Mouse (Mus musculus): ENCODE results near the gene Ncor2. TPM values are rescaled to one million over a fixed set of nuclear protein-coding genes. Genes with fewer than 3 reads are reported as not detected.
A peak's percentile ranks its signal among the peaks of the same experiment; 100 is the strongest.

Ncor2 gene
- polyA plus RNA-seq, 1 experiment from 2014 or later: 34.9 TPM

DNA sequence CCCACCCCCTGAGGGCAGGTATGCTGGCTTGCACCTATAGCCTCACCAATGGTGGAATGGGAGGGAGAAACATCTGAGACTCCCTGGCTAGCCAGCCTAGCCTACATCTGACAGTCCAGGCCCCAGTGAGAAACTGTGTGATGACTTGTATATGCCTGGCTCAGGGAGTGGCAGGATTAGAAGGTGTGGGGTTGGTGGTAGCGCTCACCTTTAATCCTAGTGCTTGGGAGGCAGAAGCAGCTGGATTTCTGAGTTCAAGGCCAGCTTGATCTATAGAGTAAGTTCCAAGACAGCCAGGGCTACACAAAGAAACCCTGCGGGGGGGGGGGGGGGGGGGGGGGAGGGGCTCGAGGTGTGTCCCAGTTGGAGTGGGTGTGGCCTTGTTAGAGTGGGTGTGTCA lies 16.6 kb downstream of the Ncor2 start:
- 52% methylated on average over 2 of the region's 3 CpGs for WGBS
- Histone ChIP-seq H3K9me3 (no peaks in the 10 kb centered on the region), H3K27ac (no peak overlapping the region), H3K4me1 (peaks cover 97% of the 10 kb centered on the region), H3K9ac (no peak overlapping the region), H3K4me3 (no peak overlapping the region), H3K27me3 (no peaks in the 10 kb centered on the region), H3K4me2 (replicated peaks) (no peak overlapping the region), H3K36me3 (no peaks in the 10 kb centered on the region; the same call in 1 of the 2 replicates)
- no peak for ATAC-seq (ENCODE audit: low FRiP score, low read depth)

- no peaks in the 10 kb centered on the region for H3K27me3 ChIP-seq
- H3K4me2 ChIP-seq (replicated peaks): peak overlapping the region; percentile 59
- H3K9me3 ChIP-seq: no peaks in the 10 kb centered on the region
- ATAC-seq (ENCODE audit: low FRiP score, low read depth): peak; percentile 14; the same call in 1 of the 2 replicates
- H3K9ac ChIP-seq: peak overlapping the region; percentile 39; the same call in 1 of the 2 replicates
- H3K4me3 ChIP-seq: no peak overlapping the region
- 33% methylated on average over 14 of the region's 14 CpGs for WGBS
- H3K36me3 ChIP-seq: no peaks in the 10 kb centered on the region; the same call in 1 of the 2 replicates
- H3K27ac ChIP-seq: peak overlapping the region; percentile 81
- peaks cover 99% of the 10 kb centered on the region for H3K4me1 ChIP-seq
Observed at GRCm38 (mm10) chr5:125159804-125160405, 19.1 kb downstream of the Ncor2 start.

GRCm38 (mm10) chr5:125159293-125159692 lies 19.7 kb downstream of the Ncor2 start:
- WGBS: under 1% methylated on average over 12 of the region's 12 CpGs
- ATAC-seq (ENCODE audit: low FRiP score, low read depth): peak; percentile 78
- peak overlapping the region; percentile 81 for H3K27ac ChIP-seq
- H3K9me3 ChIP-seq: no peaks in the 10 kb centered on the region
- H3K4me3 ChIP-seq: peak overlapping the region; percentile 14; the same call in 1 of the 2 replicates
- H3K27me3 ChIP-seq: no peaks in the 10 kb centered on the region
- H3K4me2 ChIP-seq (replicated peaks): peak overlapping the region; percentile 59
- H3K9ac ChIP-seq: 0 out of 2 replicates have a peak overlapping the region, but pooled peaks have one; percentile 13
- H3K36me3 ChIP-seq: no peaks in the 10 kb centered on the region; the same call in 1 of the 2 replicates
- peaks cover 99% of the 10 kb centered on the region for H3K4me1 ChIP-seq

DNA sequence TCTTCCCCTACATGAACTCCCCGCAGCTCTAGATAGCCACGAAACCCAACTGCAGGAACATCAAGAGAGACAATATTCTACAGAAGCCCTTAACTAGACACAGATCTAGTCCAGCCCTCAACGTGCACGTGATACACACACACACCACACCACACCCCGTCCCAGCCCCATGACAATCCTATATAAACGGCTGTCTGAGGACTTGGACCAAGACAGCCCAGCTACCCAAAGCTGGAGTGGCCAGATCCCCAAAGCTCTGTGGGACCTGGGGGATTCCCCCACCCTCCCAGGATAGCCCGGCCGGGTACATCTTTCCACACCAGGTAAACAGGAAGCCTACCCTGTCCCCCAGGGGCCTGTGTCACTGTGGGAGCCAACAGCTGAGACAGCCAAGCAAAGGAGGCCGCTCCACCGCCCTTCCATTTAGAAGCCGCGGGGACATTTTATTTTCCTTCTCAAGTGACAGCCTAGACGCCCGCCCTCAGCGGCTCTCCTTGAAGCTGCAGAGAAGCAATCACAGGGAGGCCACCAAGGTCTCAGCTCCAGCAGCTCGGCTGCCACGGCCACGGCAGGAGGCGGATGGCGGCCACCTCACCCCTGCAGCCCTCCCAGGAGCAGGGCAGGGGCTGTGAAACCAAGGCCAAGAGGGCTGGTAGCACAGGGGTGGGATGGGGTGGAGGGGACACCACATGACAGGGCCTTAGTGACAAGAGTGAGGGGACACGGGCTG lies 20.6 kb downstream of the Ncor2 start:
- Histone ChIP-seq H3K36me3 (no peaks in the 10 kb centered on the region; the same call in 1 of the 2 replicates), H3K4me3 (peak overlapping the region; percentile 18), H3K4me2 (replicated peaks) (peak overlapping the region; percentile 59), H3K27ac (peak overlapping the region; percentile 81), H3K9ac (peak overlapping the region; percentile 54), H3K27me3 (no peaks in the 10 kb centered on the region), H3K4me1 (peaks cover 99% of the 10 kb centered on the region), H3K9me3 (no peaks in the 10 kb centered on the region)
- peak; percentile 9 for ATAC-seq (ENCODE audit: low FRiP score, low read depth)
- WGBS: 9% methylated on average over 21 of the region's 21 CpGs

- H3K9me3 ChIP-seq: no peaks in the 10 kb centered on the region
- peaks cover 3% of the 10 kb centered on the region for H3K36me3 ChIP-seq
- H3K9ac ChIP-seq: peak overlapping the region; percentile 54
- peaks cover 99% of the 10 kb centered on the region for H3K4me1 ChIP-seq
- 42% methylated on average over 8 of the region's 8 CpGs for WGBS
- no peak overlapping the region for H3K4me3 ChIP-seq
- ATAC-seq (ENCODE audit: low FRiP score, low read depth): no peak
- no peaks in the 10 kb centered on the region for H3K27me3 ChIP-seq
- peak overlapping the region; percentile 59 for H3K4me2 ChIP-seq (replicated peaks)
- H3K27ac ChIP-seq: peak overlapping the region; percentile 81; the same call in 1 of the 2 replicates
Observed at GRCm38 (mm10) chr5:125157375-125158033, 21.5 kb downstream of the Ncor2 start.

- WGBS: 65% methylated on average over 22 of the region's 22 CpGs
- no peak overlapping the region for H3K4me3 ChIP-seq
- no peaks in the 10 kb centered on the region for H3K9me3 ChIP-seq
- H3K4me2 ChIP-seq (replicated peaks): no peak overlapping the region; the same call in 1 of the 2 replicates
- H3K4me1 ChIP-seq: peaks cover 99% of the 10 kb centered on the region
- H3K9ac ChIP-seq: 0 out of 2 replicates have a peak overlapping the region, but pooled peaks have one; percentile 32
- peaks cover 3% of the 10 kb centered on the region for H3K36me3 ChIP-seq
- peak overlapping the region; percentile 29; the same call in 1 of the 2 replicates for H3K27ac ChIP-seq
- ATAC-seq (ENCODE audit: low FRiP score, low read depth): no peak
- H3K27me3 ChIP-seq: no peaks in the 10 kb centered on the region
Observed at GRCm38 (mm10) chr5:125156418-125157205, 22.4 kb downstream of the Ncor2 start.

DNA sequence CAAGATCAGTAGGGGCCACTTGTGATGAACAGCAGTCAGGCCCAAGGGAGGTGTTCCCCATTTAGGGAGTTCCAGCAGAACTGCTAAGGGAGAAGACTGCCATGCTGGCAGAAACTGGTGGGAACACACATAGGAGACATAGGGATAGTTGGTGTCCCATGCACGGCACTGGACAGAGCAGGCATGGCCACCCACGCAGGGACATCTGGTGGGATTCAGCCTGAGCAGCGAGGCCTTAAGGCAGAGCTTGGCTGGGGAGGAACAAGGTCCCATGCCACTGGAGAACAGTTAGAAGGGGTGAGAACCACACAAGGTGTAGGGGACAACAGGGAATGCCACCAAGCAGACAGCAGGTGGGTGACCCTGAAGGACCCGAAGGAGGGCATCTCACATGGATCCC lies 23.6 kb downstream of the Ncor2 start:
- Histone ChIP-seq H3K36me3 (peaks cover 3% of the 10 kb centered on the region), H3K4me3 (no peak overlapping the region), H3K27ac (no peak overlapping the region), H3K9ac (no peak overlapping the region), H3K9me3 (no peaks in the 10 kb centered on the region), H3K4me1 (peaks cover 100% of the 10 kb centered on the region), H3K27me3 (no peaks in the 10 kb centered on the region), H3K4me2 (replicated peaks) (no peak overlapping the region)
- WGBS: 78% methylated on average over 4 of the region's 4 CpGs
- ATAC-seq (ENCODE audit: low FRiP score, low read depth): no peak

GRCm38 (mm10) chr5:125154989-125155388 lies 24.0 kb downstream of the Ncor2 start:
- no peak for ATAC-seq (ENCODE audit: low FRiP score, low read depth)
- H3K27ac ChIP-seq: no peak overlapping the region

DNA sequence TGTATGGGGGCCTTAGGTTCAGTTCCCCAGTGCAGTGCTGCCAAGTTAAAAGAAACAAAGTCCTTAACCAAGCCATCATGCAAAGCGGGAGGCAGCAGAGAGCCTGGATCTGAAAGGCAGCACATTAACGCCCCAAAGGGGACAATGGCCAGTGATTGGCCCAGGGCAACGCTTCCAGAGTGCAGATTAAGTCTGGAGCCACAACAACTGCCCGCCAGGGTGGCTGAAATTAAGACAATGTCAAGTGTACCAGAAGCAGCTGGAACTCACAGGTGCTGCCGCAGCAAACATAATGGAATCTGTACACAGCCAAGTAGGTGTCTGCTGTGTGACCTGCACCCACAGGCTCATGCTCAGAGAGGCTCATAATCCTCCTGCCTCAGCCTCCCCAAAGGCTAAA lies 24.8 kb downstream of the Ncor2 start:
- 64% methylated on average over 5 of the region's 5 CpGs for WGBS
- no peak overlapping the region for H3K27ac ChIP-seq

More at GRCm38 (mm10) chr5:125154989-125155388, 24.0 kb downstream of the Ncor2 start:
- peaks cover 100% of the 10 kb centered on the region for H3K4me1 ChIP-seq
- 66% methylated on average over 5 of the region's 5 CpGs for WGBS
- H3K4me2 ChIP-seq (replicated peaks): no peak overlapping the region
- no peaks in the 10 kb centered on the region for H3K27me3 ChIP-seq
- no peaks in the 10 kb centered on the region for H3K9me3 ChIP-seq
- peaks cover 3% of the 10 kb centered on the region for H3K36me3 ChIP-seq
- H3K9ac ChIP-seq: no peak overlapping the region
- no peak overlapping the region for H3K4me3 ChIP-seq

DNA sequence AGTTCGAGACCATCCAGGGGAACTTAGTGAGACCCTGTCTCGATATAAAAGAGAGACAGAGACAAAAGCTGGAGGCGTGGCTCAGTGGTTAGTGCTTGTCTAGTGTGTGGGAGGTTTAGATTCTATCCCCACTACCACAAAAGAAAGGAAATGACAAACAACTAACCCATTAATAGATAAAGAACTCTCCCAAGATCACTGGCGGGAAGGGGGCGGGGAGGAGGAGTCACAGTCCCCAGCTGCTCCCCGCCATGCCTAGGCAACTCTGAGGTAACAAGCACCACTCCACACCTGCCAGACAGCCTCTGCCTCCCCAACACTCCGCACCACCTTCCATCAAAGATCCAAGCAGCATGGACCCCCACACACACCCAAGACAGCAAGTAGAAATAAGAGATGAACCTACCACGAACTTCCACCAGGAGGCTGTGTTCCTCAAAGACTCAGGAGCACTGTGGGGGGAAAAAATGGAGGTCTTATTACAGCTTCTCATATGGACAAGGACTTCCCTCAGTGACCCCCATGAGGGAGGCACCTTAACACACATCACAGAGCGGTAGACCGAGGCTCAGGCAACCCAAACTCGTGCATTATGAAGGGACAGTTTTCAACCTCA lies 25.7 kb downstream of the Ncor2 start:
- WGBS: 86% methylated on average over 11 of the region's 11 CpGs
- Histone ChIP-seq H3K4me3 (no peak overlapping the region), H3K36me3 (peaks cover 3% of the 10 kb centered on the region), H3K4me2 (replicated peaks) (no peak overlapping the region), H3K9me3 (no peaks in the 10 kb centered on the region), H3K9ac (no peak overlapping the region), H3K27ac (peak overlapping the region; percentile 86; the same call in 1 of the 2 replicates), H3K27me3 (no peaks in the 10 kb centered on the region), H3K4me1 (peaks cover 100% of the 10 kb centered on the region)
- ATAC-seq (ENCODE audit: low FRiP score, low read depth): no peak

More for the DNA sequence above, 24.8 kb downstream of the Ncor2 start:
- no peak overlapping the region for H3K4me3 ChIP-seq
- H3K4me2 ChIP-seq (replicated peaks): no peak overlapping the region
- no peak for ATAC-seq (ENCODE audit: low FRiP score, low read depth)
- H3K4me1 ChIP-seq: peaks cover 100% of the 10 kb centered on the region
- H3K27me3 ChIP-seq: no peaks in the 10 kb centered on the region
- no peak overlapping the region for H3K9ac ChIP-seq
- H3K36me3 ChIP-seq: peaks cover 3% of the 10 kb centered on the region
- no peaks in the 10 kb centered on the region for H3K9me3 ChIP-seq

All from limb, embryonic 13.5 days (tissue).